Mouse (Mus musculus): ENCODE results near the gene Plcxd2.

DNA sequence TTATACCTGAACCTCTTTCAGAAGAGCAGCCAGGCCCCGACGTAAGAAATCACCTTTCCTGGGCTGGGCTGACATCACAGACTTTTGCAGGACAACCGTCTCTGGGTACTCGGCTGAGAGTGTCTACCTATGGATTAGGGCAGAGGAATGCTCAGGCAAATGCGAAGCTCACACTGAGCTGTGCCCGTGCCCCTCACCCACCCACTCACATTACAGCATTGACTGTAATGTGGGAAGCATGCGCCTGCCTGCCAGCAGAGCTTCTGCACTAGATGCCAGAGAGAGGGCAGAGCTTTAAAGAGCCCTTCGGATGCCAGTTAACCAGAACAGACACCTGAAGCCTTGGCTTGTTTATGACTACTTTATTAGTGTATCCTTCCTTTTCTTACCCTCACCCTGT, 90.4 kb downstream of the Plcxd2 start:
- TF ChIP-seq CTCF (IDR thresholded peaks at IDR 0.05; ENCODE audit: borderline replicate concordance, extremely low read depth, insufficient read depth, insufficient read length) (no peak), POLR2A (IDR thresholded peaks at IDR 0.05; ENCODE audit: borderline replicate concordance, extremely low read depth, insufficient read depth, insufficient read length, poor library complexity, severe bottlenecking) (no peak)

All from brain, embryonic 14.5 days (tissue).